Mouse (Mus musculus): Measurements from ENCODE around the gene H2-M10.3.

DNA sequence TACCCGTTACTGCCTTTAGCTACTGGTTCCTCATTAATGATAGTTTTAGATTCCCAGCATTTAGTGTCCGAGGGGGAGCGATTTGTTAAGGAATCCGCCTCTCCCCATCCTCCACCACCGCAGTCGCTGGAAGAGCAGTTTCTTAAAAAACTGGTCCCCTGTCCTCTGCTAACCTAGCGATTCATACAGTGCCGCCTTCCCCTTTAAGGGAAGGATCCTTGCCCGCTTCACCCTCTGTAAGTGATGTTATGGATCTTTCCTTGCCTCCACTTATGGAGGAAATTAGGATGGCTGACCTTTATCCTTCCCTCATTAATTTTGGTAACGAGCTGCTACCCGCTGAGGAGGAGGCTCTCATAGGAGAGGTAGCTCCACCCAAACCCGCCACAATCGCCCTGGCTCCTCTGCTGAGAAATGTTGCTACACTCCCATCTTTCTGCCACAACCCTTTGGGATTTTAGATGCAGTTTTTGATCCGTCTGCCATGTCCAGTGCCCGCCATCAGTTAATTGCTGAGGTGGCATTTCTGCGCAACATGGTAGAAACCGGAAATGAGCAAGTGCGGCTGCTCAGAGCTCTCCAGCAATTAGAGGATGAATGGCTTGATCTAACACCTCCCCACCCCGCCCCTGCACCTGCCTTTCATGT, 53.1 kb downstream of the H2-M10.3 start:
- peak; percentile 16 for TF ChIP-seq POLR2A (IDR thresholded peaks at IDR 0.05; ENCODE audit: insufficient read length, low read depth)
- TF ChIP-seq E2F4 (IDR thresholded peaks at IDR 0.05; ENCODE audit: insufficient read depth): no peak
- no peak for TF ChIP-seq USF1 (IDR thresholded peaks at IDR 0.05; ENCODE audit: low read depth)
- no peak for TF ChIP-seq MYOD1 (IDR thresholded peaks at IDR 0.05; ENCODE audit: control insufficient read depth in 1 of 3, insufficient read length in 2 of 3, low read depth in 2 of 3)
- TF ChIP-seq POLR2AphosphoS2 (IDR thresholded peaks at IDR 0.05; ENCODE audit: insufficient read length, low read depth): no peak

Data from myocyte (in vitro differentiated cells).